Mouse (Mus musculus): ENCODE data around the gene Bik.

Bik gene

GRCm38 (mm10) chr15:83512489-83513281 is 14.0 kb upstream of the Bik start:
- DNase-seq (ENCODE audit: low spot score in 2 of 2), result no peak

DNA sequence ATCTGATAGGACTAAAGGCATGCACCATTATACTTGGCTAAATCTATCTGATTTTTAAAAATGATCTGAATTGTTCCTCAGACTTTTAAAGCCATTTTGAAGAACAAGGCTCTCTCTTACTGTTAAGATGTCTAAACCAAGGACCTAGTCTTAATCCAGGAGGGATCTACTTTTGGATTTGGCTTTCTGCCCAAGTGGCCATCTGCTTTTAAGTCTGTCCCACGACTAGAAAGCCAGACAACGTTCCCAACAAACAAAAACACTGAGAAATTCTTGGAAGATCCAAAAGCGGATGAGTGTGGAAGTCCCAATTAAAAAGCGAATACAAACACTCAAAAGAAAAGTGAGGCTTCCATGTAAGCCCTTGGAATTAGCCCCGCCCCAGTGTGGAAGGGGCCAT is 11.6 kb upstream of the Bik start:
- DNase-seq (ENCODE audit: low spot score in 2 of 2), result peak; percentile 12 to 48

DNA sequence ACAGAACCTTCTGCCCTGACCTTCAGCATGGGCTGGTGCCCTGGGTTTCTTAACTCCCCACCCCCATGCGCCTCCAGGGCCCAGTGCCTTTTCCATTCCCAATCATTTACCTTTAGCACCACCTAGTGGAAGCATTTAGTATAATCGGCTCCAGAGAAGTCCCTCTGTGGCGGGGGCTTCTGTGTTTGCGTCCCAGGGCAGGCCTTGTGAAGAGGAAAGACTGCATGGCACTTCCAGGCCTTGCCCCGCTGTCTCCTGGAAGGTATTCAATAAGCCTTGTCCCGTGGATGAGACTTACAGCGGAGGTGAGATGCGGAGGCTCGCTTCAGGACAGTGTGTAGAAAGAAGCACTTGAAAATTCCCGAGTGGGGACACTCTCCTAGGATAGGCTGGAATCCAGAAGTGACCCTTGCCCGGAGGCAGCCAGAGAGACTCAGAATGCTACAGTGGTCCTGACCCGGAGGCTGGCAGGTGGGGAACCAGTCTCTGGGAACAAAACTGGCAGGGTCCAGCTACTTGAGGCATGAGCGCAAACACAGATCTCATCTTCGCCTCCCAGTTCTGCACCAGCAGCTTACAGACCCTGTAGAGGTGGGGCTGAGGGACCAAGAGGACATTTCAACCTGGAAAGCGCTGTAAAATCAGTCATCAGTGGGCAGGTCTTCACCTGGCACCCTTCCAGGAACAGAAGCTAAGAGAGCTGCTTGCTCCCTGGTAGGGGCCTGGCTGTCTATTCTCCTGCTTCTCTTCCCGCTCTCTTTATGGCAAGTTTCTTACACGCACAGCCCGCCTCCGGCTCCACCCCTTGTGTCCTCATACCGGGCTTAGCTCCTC is 8.2 kb upstream of the Bik start:
- peak; percentile 55 to 60 for DNase-seq (ENCODE audit: low spot score in 2 of 2)

- DNase-seq (ENCODE audit: low spot score in 2 of 2), result no peak
Observed at GRCm38 (mm10) chr15:83520861-83521382, 5.7 kb upstream of the Bik start.

- no peak for DNase-seq (ENCODE audit: low spot score in 2 of 2)
Observed at GRCm38 (mm10) chr15:83523196-83523595, 3.5 kb upstream of the Bik start.

GRCm38 (mm10) chr15:83523638-83524332 is 2.9 kb upstream of the Bik start:
- DNase-seq (ENCODE audit: low spot score in 2 of 2), result no peak

GRCm38 (mm10) chr15:83524333-83524729 is 2.3 kb upstream of the Bik start:
- DNase-seq (ENCODE audit: low spot score in 2 of 2), result no peak

GRCm38 (mm10) chr15:83527092-83527437 is 403 bp downstream of the Bik start:
- DNase-seq (ENCODE audit: low spot score in 2 of 2), result no peak

GRCm38 (mm10) chr15:83527747-83528146 is 1.1 kb downstream of the Bik start:
- no peak for DNase-seq (ENCODE audit: low spot score in 2 of 2)

- DNase-seq (ENCODE audit: low spot score in 2 of 2), result no peak
Observed at GRCm38 (mm10) chr15:83528892-83529291, 2.2 kb downstream of the Bik start.

GRCm38 (mm10) chr15:83529765-83530164 is 3.1 kb downstream of the Bik start:
- no peak for DNase-seq (ENCODE audit: low spot score in 2 of 2)

- no peak for DNase-seq (ENCODE audit: low spot score in 2 of 2)
Observed at GRCm38 (mm10) chr15:83530233-83530632, 3.6 kb downstream of the Bik start.

DNA sequence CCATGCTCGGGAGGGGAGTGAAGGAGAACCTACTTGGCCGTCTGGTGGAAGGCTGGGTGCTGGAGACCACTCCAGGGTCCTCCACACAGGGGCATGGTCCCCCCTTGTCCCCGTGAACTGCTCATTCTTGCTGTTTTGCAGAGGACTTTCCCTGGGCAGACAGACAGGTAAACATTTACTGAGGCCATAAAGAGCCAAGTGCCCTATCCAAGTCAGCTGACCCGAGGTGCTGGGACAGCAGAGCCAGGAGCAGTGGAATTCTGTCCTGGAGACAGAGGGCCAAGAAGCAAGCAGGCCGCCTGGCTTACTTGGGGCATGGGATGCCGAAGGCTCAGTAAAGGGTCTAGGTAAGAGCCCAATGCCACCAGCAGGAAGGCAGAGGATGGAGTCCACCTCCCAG is 4.0 kb downstream of the Bik start:
- no peak for DNase-seq (ENCODE audit: low spot score in 2 of 2)

DNA sequence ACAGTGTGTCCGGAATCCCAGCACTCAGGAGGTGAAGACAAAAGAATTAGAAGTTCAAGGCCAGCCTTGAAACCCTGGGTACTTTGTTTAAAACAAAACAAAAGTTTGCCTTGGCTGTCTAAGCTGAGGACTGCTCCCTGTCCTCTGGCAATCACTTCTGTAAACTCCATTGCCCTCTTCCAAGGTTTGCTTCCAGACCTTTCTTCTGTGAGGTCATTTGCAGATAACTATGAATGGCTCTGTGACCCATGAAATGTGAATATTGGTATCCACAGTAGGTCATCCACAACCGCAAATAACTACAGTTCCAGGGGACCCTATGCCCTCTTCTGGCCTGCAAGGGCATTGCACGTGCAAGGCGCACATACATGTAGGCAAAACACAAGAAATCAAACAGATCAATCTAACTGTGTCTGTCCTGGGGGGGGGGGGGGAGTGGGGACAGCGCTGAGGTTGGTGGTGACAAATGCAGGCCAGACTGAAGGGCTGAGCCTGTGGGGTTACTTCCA is 5.4 kb downstream of the Bik start:
- DNase-seq (ENCODE audit: low spot score in 2 of 2), result no peak

- no peak for DNase-seq (ENCODE audit: low spot score in 2 of 2)
Observed at GRCm38 (mm10) chr15:83532606-83533005, 5.9 kb downstream of the Bik start.

DNA sequence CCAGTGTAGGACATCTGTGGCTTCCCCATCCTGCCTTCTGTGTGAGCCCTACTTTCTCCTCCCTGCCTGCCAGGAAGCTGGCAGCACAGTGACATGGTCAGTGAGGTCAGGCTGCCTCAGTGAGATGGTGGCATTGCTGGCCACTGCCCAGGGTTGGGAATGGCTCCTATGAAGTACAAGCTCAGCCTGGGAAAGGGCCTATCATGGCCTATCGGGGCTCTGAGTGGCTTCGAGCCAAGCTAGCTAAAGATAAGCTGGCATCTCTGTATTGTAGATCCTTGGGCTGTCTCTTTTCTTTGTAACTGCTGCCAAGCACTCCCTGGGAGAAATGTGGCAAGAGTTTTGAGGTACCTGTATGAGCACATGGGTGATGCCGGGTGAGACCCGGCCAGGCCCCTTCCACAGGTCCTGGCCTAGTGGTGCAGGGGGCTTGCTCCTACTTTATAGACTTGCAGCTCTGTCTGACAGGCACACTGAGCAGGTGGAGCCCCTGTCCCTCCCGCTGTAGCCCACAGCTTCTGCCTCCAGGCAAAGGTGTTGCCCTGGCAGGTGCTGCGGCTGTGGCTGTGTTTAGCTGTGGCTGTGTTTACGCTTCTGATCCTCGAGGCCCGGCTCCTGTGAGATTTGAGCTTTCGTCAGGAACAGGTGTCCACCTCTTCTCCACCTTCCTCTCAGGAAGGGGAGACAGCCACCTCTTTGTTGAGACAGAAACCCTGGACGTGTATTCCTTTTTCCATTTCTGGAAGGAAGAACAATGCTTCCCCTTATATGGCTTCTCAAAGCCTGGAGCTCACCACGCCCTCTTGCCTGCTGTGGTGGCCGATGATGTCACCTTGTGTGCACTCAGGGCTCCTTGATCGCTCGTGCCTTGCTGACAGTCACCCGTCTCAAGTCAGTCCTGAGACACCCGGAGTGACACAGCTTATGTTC is 8.6 kb downstream of the Bik start:
- DNase-seq (ENCODE audit: low spot score in 2 of 2), result no peak

DNA sequence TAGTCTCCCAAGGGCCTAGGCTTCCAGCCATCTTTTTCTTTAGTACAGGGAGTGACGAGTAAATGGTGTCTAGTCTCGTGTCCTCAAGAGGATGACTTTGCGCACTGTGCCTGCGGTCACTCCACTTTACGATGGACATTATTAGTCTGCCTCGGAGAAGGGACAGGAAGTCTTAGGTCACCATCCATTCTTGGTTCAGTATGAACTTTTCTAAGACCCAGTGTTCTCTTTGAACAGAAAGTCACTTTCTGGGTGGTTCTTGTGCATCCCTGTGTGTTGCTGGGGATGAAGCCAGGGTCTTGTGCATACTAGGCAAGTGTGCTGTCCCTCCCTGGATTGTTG is 9.2 kb downstream of the Bik start:
- no peak for DNase-seq (ENCODE audit: low spot score in 2 of 2)

- DNase-seq (ENCODE audit: low spot score in 2 of 2), result no peak
Observed at GRCm38 (mm10) chr15:83538855-83539254, 12.2 kb downstream of the Bik start.

DNA sequence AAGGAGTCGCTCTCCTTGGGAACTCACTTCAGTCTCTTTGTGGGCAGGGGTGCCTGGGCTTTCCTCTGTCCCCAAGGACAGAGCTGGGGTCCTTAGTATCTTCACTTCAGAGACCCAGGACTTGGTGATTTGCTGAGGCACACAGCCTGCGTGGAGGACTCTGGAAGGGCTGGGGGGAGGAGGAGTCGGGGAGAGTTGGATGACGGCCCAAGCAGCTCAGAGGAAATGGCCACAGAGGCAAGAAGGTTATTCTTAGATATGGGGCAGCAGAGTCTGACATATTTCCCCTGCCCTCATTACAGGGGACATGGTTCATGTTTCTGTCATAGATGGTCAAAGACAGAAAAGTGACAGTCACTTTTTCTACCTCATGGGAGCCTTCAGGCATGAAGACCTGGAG is 13.2 kb downstream of the Bik start:
- DNase-seq (ENCODE audit: low spot score in 2 of 2), result no peak

DNA sequence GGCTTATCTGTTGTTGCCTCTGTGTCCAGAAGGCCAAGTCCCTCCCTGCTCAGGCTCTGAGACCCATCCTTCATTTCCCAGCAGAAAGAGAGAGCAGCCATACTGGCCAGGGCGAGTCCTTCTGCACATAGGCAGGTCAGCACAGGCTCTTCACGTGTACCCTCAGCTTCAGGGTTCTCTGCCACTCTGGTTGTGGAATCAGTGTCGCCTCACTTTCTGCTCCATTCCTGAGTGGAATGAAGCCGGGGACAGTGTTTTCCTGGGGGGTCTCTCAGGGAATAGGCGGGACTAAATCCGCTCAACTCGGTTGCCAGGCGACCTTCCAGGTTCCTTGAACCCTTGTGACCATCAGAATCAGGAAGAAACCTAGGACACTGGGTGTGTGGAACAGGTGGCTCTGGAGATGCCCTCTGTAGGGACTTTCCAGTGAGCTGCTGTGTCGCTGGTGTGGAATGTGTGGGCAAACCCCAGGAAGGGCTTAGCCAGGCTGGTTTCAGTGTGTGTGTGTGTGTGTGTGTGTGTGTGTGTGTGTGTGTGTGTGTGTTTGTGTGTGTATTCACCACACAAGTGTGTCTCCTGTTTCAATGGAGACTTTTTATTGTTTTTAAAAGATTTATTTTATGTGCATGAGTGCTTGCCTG is 15.1 kb downstream of the Bik start:
- DNase-seq (ENCODE audit: low spot score in 2 of 2), result no peak

DNA sequence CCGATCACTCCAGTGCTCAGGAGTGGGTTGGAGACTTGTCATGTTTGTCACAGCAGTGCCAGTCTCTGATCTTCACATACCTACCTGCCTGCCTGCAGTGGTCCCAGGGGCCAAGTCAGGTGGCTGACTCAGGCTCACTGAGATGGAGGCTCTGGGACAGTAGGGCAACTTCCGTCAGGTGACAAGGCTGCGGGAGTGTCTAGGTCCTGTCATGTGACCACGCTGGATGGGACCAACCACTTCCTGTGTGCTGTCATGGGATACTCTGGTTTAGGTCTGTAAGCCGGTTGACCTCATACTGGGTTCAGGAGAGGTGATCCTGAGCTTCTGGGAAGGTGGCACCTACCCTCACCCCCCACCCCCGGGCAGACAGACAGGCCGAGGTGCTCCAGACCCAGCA is 19.4 kb downstream of the Bik start:
- no peak for DNase-seq (ENCODE audit: low spot score in 2 of 2)
